Mouse (Mus musculus): Measurements from ENCODE around the gene 1600002K03Rik.
"Not testable (repeated sequence)": the region's sequence is repeated elsewhere in the genome, so short reads cannot be mapped to it uniquely, and the experiment has no call there.

DNA sequence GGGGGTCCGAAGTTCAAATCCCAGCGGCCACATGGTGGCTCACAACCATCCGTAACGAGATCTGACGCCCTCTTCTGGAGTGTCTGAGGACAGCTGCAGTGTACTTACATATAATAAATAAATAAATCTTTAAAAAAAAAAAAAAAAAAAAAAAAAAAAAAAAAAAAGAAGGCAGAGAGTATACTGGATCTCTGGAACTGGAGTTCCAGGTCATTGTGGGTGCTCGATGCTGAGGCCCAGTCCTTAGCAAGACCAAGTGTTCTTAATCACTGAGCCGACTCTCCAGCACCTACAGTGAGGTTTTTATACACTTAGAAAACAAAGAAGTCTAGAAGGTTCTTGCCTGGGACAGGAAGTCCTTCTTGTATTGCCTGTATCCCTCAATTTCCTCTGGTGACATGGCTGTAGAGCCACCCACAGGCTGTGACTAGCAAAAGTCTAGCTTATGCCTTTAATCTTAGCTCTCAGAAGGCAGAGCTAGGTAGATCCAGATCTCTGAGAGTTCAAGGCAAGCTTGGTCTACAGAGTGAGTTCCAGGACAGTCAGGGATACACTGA lies 38.9 kb downstream of the 1600002K03Rik start:
- TF ChIP-seq CTCF (IDR thresholded peaks at IDR 0.05); POLR2A (IDR thresholded peaks at IDR 0.05; ENCODE audit: insufficient read depth, low read depth, low read length): not testable (repeated sequence)
